Mouse (Mus musculus) embryo, embryonic 9.5 days (tissue): ENCODE results near the gene Spink4.

ENCODE experiments used
- DNase-seq: peaks from one replicate; pipeline ENCODE4 v3.0.0-alpha.2; 2017; ENCODE audit errors: extremely low spot score

Spink4 gene

DNA sequence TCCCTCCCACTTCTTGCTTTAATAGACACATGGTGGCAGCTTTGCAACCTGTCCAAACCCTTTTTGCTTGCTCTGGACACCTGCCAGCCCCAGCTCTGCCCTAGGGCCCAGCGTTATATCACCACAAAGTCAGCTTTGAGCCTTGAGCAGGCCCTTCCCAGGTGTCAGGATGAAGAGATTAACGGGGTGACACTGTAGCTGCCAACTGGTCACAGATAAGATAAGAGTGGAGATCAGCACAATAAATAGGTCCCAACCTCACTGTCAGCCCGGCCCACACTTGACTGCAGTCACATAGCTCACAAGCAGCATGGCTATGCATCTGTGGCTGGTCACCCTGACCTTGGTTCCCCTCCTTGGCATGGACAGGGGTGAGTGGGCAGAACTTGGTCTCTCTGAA, at the start of gene Spink4:
Spink4 (plus strand) TSS at position 268 of the 400 bp plus-strand sequence.
- no peak for DNase-seq

DNA sequence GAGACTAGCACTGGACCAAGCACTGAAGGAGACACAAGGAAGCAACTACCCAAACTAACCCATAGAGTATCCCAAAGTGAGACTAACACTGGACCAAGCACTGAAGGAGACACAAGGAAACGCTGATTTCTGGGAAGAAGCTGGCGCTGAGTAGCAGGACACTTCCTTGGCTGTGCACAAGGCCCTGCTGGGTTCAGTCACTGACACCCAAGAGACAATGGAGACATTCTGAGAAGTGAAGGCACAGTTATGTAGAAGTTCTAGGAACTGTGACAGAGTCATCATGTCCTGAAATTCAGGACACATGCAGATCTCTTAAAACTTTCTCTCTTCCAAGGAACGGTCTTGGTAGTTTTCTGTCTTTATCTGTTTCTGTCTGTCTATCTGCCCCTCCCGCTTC, 49.6 kb upstream of the Spink4 start:
- DNase-seq: no peak

DNA sequence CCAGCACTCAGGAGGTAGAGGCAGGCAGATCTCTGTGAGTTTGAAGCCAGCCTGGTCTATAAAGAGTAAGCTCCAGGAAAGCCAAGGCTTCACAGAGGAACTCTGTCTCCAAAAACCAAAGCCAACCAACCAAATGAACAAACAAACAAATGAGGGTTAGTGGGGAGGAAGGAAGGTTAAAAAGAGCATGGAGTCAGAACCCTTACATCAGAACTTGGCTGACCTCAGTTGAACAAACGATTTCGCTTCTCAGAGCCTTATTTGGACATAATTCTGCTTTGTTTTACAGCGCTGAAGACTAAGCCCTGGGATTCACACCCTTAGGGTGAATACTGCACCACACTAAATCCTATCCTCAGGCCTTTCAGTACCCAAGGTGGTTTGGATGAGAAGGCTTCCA, 47.7 kb upstream of the Spink4 start:
- no peak for DNase-seq

DNA sequence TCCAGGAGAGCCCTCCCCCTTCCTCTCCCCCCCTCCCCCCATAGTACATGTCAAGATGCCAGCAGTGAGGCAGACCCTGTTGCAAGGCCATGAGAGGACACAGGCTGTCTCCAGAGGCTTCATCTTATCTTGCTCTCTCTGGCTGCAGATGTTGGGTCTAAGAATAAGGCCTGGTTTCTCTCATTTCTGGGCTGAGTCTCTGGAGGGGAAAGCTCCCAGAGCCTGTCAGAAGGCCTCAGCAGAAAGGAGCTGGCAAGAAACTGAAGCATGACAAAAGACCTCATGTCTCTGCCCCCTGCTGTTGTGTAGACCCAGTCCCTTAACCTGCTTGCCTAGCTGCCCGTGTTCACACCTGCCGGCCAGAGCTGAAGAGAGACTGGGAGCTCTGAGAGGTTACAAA, 46.5 kb upstream of the Spink4 start:
- DNase-seq: no peak

DNA sequence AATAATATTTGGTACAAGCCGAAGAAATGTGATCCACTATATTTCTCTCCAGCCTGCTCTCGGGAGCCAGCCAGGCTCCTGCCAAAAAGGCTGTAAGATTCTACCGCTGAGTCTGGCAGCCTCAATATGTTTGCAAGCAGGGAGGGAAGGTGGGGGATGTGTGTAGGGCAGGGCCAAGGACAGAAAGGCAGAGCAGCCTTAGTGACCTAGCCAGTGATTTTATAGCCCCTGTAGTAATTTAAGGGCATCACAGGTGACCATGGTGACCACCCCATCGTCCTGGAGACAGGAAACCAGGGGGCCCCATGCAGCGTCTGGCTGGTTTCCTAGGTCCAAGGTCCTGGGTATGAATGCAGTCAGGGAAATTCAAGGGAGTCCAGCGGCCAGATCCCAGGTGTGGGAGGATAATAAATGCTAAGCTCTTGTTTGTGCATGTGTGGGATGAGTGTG, 45.7 kb upstream of the Spink4 start:
- DNase-seq: no peak

DNA sequence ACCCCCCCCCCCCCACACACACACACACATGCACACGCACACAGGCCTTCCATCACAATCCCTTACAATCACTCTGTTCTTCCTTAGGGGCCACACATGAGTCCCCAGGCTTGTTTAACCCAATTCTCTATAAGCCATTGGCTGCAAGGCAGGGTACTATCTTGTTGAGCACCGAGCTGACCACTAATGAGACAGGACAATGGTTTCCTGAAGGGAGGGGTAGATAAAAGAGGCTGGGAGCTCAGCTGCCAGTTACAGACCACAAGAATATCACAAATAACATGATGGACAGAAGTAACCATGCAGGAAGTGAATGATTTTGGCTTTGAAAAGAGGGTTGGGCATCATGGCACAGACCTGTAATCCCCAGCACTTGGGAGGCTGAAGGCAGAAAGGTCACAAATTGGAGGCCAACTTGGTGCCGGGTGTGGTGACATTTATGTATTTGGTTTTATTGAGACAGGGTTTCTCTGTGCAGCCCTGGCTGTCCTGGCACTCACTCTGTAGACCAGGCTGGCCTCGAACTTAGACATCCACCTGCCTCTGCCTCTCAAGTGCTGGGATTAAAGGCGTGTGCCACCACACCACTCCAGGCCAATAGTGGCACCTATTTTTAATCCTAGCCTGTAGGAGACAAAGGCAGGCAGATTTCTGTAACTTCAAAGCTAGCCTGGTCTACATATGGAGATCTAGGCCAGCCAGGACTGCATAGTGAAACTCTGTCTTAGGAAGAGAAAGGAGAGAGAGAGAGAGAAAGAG, 44.9 kb upstream of the Spink4 start:
- no peak for DNase-seq

DNA sequence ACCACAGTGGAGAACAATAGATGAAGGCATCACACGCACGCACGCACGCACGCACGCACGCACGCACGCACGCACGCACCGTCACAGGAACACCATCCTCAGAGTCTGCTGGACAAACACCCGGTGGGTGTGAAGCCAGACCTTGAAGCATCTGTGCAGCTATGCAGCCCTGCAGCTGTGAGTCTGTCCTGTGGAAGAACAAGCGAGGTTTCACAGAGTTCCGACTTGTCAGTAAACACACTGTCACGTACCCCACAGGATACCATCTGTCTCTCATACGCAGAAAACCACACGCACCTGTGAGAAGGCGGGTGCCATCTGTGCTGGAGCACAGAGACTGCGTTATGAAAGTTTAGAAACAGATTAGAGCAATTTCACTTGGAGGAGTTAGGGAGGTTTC, 44.0 kb upstream of the Spink4 start:
- no peak for DNase-seq

DNA sequence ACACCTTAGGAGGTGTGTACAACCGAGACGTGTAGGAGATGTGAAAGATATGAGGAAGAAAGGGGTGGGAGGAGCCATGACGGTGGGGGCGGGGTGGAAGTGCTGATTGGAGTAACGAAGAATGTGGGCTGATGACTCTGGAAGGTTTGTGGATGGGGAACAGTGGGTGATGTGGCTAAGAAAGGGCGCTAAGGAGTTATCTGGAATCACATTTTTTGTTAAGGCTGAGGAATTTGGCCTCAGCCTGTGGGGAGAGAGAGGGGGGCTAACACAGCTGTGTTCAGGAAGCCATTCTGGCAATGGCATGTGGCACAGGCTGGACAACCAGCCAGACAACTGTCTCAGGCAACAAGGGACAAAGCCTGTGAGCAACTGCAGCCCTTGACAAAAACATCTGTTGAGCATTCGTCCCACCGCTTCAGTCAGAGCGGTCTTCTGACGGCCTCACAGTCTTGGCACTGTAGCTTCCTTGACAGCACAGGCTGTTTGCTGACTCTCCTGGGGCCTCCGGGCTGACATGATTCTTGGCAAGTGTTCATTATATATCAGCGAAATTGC, 43.0 kb upstream of the Spink4 start:
- DNase-seq: peak; percentile 53

DNA sequence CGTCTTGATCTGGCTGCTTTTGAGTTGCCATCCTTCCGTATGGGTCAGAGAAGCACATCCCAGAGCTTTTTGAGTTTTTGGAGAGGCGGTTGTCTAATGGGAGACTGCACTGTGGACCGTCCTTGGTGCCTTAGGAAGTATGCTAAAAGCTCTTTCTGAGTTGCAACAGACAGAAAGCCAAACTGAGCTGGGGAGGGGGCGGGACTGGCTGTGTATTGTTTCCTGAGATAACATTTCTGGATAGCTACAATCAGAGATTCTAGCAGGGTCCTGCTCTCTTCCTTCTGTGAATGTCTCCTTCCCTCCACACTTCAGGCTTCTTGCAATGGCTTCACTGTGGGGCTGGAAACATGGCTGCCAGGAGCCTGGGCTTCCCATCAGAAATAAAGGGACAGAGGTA, 42.3 kb upstream of the Spink4 start:
- DNase-seq: no peak

DNA sequence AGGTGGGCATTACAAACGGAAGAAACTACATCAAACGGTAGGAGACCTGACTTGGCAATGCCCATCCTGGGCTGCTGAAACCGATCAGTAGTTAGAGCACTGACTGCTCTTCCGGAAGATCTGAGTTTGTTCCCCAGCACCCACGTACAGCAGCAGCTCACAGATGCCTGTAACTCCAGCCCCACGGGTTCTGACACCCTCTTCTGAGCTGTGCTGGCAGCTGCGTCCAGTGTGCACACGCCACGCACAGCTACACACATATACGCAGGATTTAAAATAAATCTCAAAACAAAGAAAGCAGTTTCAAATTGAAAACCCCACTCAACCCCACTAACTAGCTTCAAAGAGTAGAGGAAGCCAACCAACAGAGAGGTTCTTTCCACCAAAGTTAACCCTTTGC, 36.7 kb upstream of the Spink4 start:
- no peak for DNase-seq

DNA sequence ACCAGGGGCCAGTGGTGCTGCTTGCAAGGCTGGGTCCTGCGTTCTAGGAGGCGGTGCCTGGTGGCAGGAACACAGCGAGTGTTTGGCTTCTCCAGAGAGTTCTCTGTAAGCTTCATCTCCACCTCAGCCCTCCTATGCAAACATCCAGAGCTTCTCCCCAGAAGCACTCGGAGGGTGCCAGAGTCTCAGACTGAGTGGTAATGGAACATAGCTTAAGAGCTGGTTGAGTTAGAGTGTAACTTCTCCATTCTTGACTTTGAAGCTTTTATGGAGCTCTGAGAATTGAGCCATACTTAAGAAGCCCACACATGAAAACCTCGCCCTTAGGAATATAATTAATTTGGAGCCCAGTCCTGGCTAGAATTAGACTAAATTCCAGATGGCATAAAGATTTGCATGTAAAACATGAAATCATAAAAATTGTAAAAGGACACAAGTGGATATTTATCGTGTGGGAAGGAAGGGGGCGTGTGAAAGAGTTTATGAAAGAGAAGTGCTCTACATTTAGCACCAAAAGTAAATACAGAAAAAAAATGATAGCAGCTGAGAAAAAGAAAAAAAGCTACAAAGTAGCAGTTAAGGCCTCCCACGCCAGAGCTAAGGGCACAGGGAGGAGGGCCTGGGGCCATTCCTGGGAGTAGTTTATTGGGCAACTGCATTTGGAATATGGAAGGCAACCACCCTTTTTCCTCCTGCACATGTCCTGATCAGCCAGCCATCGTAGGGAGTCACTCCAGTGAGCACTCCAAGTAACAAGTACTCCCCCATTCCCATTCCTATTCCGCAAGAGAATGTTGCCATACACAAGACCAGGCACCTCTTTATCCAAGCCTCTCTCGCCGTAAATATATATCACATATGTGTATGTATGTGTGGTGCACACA, 35.3 kb upstream of the Spink4 start:
- no peak for DNase-seq

DNA sequence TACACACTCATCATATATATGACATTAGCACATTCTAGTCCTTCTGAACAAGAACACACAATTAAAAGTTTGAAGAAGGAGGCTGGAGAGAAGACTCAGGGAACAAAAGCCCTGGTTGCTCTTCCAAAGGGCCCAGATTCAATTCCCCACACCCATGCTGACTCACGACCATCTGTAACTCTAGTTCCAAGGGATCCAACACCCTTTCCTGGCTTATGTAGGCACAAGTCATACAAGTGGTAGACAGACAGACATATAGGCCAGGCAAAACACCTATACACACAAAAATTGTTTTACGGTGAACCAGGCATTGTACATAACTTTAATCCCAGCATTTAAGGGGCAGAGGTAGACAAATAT, 34.7 kb upstream of the Spink4 start:
- DNase-seq: no peak

DNA sequence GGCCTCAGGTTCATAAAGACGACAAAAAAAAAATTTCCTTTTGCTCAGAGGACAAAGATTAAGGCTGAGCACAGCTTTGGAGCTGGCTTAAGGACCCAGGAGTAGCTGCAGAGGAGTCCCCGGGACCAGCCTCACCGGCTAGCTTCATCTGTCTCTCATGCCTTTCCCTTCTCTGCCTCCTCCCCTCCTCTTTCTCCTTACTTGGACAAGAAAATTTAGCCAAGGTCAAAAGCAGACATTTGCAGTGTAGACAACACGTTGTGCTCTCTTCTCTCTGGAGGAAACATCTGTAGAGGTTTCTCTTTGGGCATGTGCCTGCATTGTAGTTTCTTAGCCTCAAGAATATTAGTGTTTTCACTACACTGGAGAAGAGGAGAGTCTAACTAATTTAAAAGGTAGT, 34.0 kb upstream of the Spink4 start:
- DNase-seq: no peak

DNA sequence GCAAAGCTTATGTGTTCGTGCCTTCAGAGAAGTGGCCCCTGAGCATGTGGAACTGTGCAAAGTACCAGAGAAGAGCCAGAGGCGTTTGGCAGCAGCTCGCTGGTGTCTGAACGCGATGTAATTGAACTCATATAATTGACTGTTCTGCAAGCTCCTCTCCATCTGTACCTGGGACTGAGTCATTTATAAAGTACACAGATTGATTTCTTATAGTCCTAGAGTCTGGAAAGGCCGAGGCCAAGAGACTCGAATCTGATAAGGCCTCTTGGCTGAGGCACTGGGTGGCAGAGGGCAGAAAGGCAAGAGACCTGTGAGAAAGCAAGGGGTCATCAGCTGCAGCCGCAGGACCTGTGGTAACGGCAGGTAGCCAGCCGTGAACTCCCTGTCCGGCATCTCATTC, 31.0 kb upstream of the Spink4 start:
- no peak for DNase-seq

DNA sequence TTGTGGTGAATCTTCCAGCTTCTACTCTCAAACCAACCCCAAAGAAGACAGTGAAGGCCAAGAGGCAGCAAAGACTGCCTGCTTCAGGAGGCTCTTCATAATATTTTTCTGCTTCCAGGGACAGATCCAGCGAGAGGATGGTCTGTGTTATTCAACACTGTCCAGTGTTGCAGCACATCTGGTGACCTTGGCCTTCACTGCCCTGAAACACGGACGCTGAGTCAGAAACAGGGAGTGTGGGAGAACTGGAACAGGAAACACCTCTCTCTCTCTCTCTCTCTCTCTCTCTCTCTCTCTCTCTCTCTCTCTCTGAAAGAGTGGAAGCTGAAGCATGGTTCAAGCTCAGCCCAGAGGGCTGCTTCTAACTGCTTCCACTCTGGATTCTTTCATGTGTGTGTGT, 30.6 kb upstream of the Spink4 start:
- DNase-seq: no peak

DNA sequence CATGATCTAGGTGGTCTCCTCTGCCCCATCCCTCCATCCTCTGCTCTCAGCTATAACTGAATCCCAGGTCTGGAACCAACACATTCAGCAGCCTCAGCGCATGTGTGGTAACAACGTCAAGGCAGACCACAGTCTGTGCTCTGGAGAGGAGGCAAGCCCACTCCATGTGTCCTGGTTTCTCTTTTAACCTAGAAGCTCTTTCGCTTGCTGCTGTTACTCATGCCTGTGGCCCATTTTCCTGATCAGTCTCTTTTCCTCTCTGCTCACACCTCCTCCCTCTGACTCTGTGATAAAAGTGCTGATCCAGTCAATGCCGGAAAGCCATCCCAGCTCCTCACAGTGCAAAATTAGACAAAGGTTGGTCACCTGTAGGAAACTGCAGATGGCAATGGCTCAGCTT, 29.9 kb upstream of the Spink4 start:
- no peak for DNase-seq

DNA sequence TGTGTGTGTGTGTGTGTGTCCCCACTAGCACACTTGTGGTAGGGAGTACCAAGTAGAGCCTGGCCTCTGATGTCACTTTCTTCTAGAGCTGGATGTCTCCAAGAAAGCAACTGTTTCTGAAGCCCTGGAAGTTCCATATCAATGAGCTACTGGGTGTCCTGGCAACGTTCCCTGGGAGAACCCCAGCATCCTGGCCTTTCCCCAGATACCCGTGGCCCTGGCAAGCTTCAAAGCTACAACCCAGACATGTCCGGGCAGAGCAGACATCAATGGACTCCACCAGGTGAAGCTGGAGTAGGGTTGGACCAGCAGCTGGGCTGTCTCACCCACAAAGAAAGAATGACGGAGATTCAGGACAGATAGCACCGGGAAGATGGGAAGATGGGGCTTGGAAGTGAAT, 28.6 kb upstream of the Spink4 start:
- no peak for DNase-seq

DNA sequence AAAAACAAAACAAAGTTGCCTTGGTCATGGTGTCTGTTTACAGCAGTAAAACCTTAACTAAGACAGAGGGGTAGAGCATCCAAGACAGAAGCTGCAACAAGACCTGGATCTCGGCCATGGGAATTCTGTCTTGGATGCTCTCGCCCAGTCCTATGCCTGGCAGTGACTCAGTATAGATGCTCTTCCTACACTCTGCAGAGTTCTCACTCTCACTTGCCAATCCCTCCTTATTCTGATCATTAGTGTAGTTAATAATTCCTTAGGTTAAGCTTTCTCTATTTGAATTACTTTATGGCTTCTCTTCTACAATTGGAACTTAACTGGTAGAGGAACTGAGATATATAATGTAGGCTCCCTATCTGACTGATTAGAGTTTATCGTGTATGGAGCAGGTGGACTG, 24.7 kb upstream of the Spink4 start:
- DNase-seq: no peak

DNA sequence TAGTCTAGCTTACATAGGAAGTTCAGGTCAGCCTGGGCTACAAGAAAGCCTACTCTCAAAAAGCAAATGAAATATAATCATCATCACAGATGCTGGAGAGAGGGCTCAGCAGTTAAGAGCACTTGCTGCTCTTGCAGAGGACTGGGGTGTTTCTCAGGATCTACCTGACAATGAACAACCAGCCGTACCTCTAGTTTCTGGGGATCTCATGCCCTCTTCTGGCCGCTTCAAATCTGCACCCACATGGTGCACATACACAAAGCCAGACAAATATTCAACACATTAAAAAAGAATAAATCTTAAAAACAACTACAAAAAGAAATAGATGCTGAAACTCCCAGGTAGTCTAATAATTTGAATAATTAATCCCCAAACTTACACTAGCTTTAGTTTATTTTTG, 24.2 kb upstream of the Spink4 start:
- DNase-seq: no peak

DNA sequence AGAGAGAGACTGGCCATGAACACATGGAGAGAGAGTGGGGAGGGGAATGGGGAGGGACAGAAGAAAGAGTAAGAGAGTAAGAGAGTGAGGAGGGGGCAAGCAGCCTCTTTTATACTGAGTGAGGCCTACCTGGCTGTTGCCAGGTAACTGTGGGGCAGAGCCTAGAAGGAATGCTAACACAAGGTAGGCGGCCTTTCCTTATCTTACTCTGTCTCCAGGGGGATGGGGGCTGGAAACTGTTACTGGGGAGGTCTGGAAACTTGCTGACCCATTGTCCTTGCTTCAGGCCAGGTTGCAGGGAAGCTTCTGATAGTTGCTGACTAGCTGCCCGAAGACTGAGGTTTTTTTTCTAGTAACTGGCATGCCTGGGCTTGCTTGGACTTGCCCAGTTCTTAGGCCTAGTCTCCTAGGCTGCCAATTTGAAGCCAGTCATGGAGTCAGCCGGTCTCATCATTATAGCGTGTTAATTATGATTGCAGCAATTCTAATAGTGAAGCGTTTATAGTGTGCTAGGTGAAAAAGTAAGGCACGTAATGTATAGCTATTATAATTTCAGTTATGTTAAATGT, 21.3 kb upstream of the Spink4 start:
- DNase-seq: no peak

DNA sequence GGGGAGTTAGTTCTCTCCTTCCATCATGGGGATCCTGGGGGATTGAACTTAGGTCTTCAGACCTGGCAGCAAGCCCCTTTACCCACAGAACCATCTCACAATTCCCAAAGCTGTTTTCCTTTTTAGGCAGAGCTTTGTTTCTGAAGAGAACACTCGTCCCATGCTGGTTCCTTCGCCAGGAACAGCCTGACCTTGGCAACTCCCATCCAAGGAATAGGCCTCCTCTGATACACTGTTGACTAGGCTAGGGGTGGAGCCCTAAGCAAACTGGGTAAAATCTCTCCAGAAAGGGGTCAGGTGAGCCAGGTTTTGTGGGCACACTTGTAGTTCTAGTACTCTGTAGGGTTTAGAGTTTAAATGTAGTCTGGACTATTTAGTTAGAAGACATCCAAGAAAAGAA, 20.6 kb upstream of the Spink4 start:
- DNase-seq: no peak

DNA sequence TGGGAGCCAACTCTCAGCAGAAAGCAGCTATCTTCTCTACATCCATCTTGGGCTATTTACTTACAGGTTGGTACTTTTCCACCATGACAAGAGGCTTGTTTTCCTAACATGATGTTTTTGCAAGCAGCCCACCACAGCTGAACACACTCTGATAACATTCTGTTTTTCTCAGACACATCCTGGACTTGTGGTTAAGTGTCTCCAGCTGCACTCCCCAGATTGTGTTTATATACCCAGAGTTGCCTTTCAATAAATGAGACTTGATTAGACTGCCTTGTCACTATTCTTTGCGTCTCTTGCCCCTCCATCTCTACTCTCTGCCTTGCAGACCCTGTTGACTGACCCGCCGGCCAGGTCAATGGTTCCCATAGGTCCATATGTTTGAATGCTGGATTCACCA, 19.8 kb upstream of the Spink4 start:
- no peak for DNase-seq

DNA sequence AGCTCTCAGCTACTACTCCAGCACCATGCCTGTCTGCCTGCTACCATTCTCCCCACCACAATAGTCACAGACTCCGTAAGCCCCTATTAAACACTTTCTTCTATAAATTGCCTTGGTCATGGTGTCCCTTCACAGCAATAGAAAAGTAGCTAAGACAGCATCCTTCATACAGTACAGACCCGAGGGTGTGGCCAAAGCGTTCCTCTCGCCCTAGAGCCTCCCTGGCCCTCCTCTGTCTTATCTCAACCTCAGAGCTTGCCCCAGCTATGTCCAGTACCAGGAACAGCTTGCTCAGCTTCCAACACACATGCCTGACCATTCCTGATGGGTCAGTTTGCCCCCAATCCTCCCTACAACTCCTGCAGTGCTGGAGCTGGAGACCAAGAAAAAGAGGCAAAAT, 19.2 kb upstream of the Spink4 start:
- DNase-seq: no peak
